Mouse (Mus musculus) testis, postnatal 14 days (tissue): ENCODE measurements around the gene Igfbp2.
A peak's percentile ranks its signal among the peaks of the same experiment; 100 is the strongest.

Experiments
- DNase-seq: peaks from one replicate; pipeline ENCODE4 v3.0.0; 2021; ENCODE audit warnings: low spot score

The Igfbp2 gene

GRCm38 (mm10) chr1:72823751-72824706 lies at the start of gene Igfbp2:
Gene Igfbp2, plus strand, starts transcription at chr1:72824503.
- DNase-seq = peak; percentile 64

GRCm38 (mm10) chr1:72778789-72779188 lies 45.5 kb upstream of the Igfbp2 start:
- DNase-seq = no peak

GRCm38 (mm10) chr1:72780720-72781119 lies 43.6 kb upstream of the Igfbp2 start:
- DNase-seq = no peak

DNA sequence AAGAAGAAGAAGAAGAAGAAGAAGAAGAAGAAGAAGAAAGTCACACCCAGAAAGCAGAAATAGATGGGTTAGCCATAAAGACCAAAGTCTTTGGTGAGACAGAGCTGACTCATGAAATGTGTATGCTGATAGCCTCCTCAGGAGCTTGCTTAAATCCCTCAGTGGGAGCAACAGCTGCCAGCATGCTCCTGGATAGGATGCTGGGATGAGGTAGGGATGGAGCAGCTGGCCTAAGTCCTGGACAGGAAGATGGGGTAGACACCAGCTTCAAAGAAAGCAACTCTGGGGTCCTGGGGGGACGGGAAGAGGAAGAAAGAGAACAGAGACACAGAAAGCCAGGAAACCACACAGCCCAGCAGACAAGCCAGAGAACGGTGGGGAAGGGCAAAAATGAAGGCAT lies 41.0 kb upstream of the Igfbp2 start:
- DNase-seq = no peak

DNA sequence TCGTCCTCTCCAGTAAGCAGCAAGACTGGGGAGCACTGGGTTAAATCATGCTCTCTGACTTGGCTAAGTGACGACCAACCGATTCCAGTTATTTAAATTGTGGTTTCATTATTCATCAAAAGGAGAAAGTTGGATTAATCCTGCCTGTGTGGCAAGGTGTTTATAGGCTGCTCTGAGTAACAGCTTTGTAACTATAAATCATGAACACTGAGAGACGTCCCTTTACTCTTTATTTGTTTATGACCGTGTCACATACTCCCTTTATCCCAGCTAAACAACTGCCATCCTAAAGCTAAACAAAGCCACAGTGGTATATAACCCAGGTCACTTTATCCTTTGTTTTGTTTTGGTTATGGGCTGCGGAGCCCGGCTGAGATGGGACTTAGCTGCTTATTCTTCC lies 40.3 kb upstream of the Igfbp2 start:
- DNase-seq = no peak

DNA sequence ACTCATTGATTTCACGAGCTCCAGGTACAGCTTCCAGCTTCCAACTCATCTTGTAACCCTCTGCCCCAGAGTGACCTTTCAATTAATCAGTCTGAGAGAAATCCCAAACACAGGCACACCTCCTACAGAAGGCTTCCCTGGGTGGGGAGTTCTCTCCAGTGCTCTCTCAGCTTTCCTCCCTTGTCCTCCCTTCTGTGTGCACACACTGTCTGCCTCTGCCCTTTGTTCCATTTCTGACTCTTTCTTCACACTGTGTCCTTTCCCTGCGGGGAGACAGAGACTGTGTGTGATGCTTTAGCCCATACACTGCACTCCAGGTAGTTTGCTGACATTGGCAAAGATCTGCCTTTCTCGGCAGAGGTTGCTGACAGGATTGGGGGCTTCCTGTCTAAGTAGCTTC lies 33.6 kb upstream of the Igfbp2 start:
- DNase-seq = no peak

DNA sequence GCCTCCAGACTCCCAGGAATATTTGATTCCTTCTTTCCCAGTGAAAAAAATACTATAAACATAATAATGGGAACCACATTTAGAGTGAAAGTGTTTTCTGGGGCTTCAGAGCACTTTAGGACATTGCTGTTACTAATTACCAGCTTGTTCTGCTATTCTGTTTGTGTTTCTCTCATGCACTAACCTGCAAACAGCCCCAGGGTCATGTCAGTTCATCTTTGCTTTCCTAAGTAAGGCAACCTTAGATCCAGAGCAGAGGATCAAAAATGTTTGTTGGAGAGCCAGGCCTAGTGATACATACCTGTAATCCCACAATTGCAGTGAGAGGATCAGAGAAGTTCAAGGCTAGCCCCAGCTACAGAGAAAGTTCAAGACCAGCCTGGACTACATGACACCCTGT lies 32.6 kb upstream of the Igfbp2 start:
- DNase-seq = no peak

DNA sequence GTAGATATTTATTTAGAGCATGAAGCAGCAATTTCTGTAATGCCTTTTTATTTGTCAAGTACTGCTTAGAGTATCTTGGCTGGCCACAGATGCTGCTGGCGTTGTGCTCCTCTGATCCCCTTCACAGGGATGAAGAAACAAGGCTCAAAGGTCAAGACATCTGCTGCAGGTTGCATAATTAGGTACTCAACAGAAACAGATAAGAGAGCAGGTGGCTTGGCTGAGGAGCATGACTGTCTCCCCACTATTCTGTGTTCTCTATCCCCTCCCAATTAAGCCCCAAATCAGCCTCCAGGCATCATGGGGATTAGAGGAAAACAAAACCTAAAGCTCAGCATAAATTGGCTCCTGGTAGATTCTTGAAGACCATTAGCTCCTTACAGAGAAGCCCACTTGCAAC lies 32.0 kb upstream of the Igfbp2 start:
- no peak for DNase-seq

- no peak for DNase-seq
Measured at GRCm38 (mm10) chr1:72793230-72793629, 31.1 kb upstream of the Igfbp2 start.

- DNase-seq = no peak
Measured at GRCm38 (mm10) chr1:72796128-72796527, 28.2 kb upstream of the Igfbp2 start.

GRCm38 (mm10) chr1:72797102-72797665 lies 27.1 kb upstream of the Igfbp2 start:
- DNase-seq = no peak

DNA sequence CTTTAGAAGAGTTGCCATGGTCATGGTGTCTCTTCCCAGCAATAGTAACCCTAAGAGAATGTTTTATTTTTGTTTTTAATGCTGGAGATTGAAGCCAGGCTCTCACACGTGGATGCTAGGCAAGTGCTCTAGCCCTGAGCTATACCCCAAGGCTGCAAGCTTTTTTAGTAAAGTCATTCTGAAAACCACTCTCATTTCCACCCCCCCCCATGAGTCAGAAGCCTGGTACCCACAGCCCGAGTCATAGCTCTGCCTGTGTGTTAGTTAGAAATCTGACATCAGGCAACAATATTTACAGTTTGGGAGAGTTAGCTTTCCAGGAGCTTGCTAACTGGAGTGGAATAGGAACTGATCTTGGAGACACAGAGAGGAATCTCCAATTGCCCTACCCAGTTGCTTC lies 25.9 kb upstream of the Igfbp2 start:
- no peak for DNase-seq

DNA sequence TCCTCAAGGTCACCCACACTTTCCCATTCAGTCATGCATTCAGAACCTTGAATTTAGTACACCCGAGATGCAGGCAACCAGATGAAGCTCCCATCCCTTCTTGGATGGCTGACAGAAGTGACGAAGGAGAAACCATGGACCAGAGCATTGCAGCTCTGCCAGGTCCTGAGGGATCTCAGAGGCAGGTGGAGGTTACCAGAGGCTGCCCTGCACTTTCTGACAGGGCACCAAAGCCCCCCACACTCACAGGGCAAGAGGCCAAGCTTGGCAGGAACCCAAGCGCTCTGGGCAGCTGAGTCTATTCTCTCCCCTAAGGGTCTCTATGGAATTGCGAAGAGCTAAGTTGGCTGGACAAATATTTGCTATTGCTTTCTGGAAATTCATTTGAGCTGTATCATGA lies 20.3 kb upstream of the Igfbp2 start:
- DNase-seq = no peak

DNA sequence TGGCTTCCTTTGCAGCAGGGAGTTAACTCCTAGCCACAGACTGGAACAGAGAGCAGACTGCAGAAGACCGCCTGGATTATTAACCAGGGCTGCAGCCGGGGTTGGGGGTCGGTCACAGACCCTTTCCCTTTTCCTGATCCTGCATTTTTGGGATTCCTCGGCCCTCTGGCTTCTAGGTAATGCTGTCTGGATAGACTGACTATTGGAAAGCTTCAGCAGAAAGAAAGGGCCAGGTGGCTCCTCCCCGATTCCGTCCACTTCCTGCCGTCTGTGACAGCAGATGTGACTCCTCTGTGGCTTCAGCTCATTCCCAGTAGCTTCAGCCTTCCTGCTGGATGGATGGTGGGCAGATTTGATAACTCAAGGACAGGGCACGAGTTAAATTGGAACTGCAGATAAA lies 19.3 kb upstream of the Igfbp2 start:
- DNase-seq = no peak

DNA sequence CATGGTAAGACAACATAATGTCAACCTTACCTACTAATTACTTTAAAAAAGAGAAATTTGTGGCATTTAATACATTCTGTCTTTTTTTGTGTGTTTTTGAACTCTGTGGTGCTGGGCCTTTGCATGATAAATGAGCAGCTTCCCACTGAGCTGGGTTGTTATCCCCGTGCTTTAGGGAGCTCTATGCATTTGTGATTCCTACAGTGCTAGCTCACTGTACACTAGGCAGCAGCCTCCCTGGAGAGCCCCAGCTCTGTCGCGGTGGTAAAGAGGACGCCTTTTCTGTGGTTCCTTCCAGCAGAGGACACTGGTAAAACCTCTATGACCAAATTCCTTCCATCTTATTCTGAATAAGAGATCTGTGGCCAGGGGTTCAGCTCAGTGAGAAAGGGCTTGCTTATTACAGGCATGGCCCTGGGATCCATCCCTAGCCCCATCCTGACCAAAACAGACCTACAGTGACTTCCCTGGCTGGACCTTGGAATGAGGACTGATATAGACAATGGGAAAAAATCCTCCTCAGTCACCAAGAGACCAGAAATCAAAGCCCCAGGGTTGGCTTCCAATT lies 18.7 kb upstream of the Igfbp2 start:
- DNase-seq = no peak

- no peak for DNase-seq
Measured at GRCm38 (mm10) chr1:72806044-72806584, 18.2 kb upstream of the Igfbp2 start.

- no peak for DNase-seq
Measured at GRCm38 (mm10) chr1:72809304-72809703, 15.0 kb upstream of the Igfbp2 start.

GRCm38 (mm10) chr1:72809951-72810675 lies 14.2 kb upstream of the Igfbp2 start:
- no peak for DNase-seq

DNA sequence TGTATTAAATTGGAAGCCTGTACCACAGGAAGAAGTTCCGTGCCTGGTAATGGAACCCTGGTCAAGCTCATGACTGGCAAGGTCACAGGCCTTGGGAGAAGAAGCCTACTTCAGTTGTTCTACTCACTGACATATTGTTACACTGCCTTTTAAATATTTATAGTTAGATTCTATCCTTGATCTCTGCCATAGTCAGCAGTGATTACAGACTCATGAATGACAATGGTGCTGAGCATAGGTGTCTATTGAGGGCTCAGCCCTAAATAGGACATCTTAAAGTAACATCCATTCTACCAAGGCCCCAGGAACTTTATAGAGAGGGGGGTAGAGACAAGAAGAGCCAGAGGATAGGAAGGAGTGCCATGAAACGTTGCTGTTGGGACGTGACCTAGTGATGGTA lies 13.2 kb upstream of the Igfbp2 start:
- no peak for DNase-seq

DNA sequence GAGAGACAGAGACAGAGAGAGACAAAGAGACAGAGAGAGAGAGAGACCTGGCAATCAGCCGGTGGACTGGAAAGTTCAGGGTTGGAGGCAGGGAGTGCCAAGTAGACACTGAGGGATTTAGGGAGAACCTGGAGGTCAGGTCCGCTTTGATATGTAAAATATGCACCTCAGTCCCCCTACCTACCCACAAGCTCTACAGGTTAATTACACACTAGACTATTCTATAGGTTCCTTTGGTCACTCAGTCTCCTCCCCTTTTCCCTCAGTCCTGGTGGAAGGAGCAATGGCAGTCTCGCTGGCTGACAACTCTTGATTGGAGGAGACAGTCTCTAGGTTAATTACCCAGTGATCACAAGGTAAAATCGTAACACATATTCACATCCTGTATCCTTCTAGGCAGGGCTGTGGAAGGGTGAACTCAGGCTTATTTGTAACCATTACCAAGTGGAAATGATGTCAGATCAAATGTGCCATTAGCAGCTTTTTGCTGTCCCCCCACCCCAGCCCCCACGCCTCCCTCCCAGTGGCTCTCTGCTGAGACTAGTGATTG lies 11.1 kb upstream of the Igfbp2 start:
- DNase-seq = no peak

- no peak for DNase-seq
Measured at GRCm38 (mm10) chr1:72813639-72814403, 10.5 kb upstream of the Igfbp2 start.
